Mouse (Mus musculus) midbrain, embryonic 12.5 days (tissue): Measurements from ENCODE around the gene Dlk1. TPM values are rescaled to one million over a fixed set of nuclear protein-coding genes. Genes with fewer than 3 reads are reported as not detected.
A peak's percentile ranks its signal among the peaks of the same experiment; 100 is the strongest.

Experiments
- ATAC-seq: fragments of 200-750 bp; cut with Nextera tagmentation; 2 replicates; pipeline ENCODE4 v1.8.0; 2017; ENCODE audit warnings: low read depth, moderate TSS enrichment, moderate library complexity; ENCODE audit not compliant: low FRiP score
- H3K27ac ChIP-seq: fragments of 300-500 bp; sonication (generic); replicated peaks from 2 replicates; pipeline ENCODE4 v1.5.1; 2016; ENCODE audit warnings: mild to moderate bottlenecking
- H3K27me3 ChIP-seq: fragments of 300-500 bp; sonication (generic); 2 replicates; pipeline ENCODE4 v1.6.1; 2016; ENCODE audit warnings: mild to moderate bottlenecking
- H3K36me3 ChIP-seq: fragments of 300-500 bp; sonication (generic); 2 replicates; pipeline ENCODE4 v1.6.1; 2016
- H3K4me1 ChIP-seq: fragments of 300-500 bp; sonication (generic); 2 replicates; pipeline ENCODE4 v1.6.1; 2016
- H3K4me2 ChIP-seq: fragments of 300-500 bp; sonication (generic); replicated peaks from 2 replicates; pipeline ENCODE4 v1.6.1; 2016; ENCODE audit warnings: mild to moderate bottlenecking, moderate library complexity
- H3K4me3 ChIP-seq: fragments of 300-500 bp; sonication (generic); 2 replicates; pipeline ENCODE4 v1.5.1; 2016; ENCODE audit warnings: mild to moderate bottlenecking
- H3K9ac ChIP-seq: fragments of 300-500 bp; sonication (generic); replicated peaks from 2 replicates; pipeline ENCODE4 v1.6.1; 2016; ENCODE audit warnings: mild to moderate bottlenecking, moderate library complexity
- H3K9me3 ChIP-seq: fragments of 300-500 bp; sonication (generic); 2 replicates; pipeline ENCODE4 v1.6.1; 2016; ENCODE audit warnings: mild to moderate bottlenecking
- WGBS: fragments of 180-500 bp; shearing (Covaris S2); methylation state at CpG from one replicate; pipeline ENCODE4 v1.1.7; 2016; 5-methylcytosine and 5-hydroxymethylcytosine counted together
- polyA plus RNA-seq: library from polyadenylated mRNA; unstranded; fragments of >200 nt; fragmentation: Nextera tagmentation; extraction: Ambion mirVana; gene quantifications from 2 replicates; pipeline ENCODE4 v1.2.1, GENCODE M21; 2016

Gene Dlk1
- polyA plus RNA-seq, result 87.5 and 95.9 TPM in 2 replicates

GRCm38 (mm10) chr12:109452592-109452991, at the start of gene Dlk1:
Gene Dlk1 (plus strand): TSS chr12:109452823.
- H3K4me3 ChIP-seq, result peak within 1 kb of the TSS; percentile 50
- ATAC-seq, result no peak
- H3K9ac ChIP-seq, result peak within 1 kb of the TSS; percentile 59
- H3K4me2 ChIP-seq, result peak within 1 kb of the TSS; percentile 79
- WGBS, result 9% methylated on average over 13 of the region's 13 CpGs
- H3K36me3 ChIP-seq, result no peaks in the 10 kb centered on the region
- H3K27me3 ChIP-seq, result peaks cover 96% of the 10 kb centered on the region
- peaks cover 64% of the 10 kb centered on the region for H3K4me1 ChIP-seq
- no peaks in the 10 kb centered on the region for H3K9me3 ChIP-seq
- peak within 1 kb of the TSS; percentile 50 for H3K27ac ChIP-seq

GRCm38 (mm10) chr12:109402943-109403342, 49.7 kb upstream of the Dlk1 start:
- peaks cover 26% of the 10 kb centered on the region for H3K4me1 ChIP-seq
- WGBS, result 58% methylated on average over 5 of the region's 5 CpGs

GRCm38 (mm10) chr12:109403752-109404151, 48.9 kb upstream of the Dlk1 start:
- Histone ChIP-seq H3K4me2 (no peak overlapping the region), H3K36me3 (no peaks in the 10 kb centered on the region), H3K4me3 (no peak overlapping the region), H3K4me1 (peaks cover 24% of the 10 kb centered on the region), H3K27ac (no peak overlapping the region), H3K9me3 (no peaks in the 10 kb centered on the region), H3K27me3 (peaks cover 17% of the 10 kb centered on the region; the same call in 1 of the 2 replicates), H3K9ac (no peak overlapping the region)
- 80% methylated on average over 9 of the region's 9 CpGs for WGBS
- no peak for ATAC-seq

More at GRCm38 (mm10) chr12:109402943-109403342, 49.7 kb upstream of the Dlk1 start:
- Histone ChIP-seq H3K27me3 (peaks cover 22% of the 10 kb centered on the region), H3K9me3 (no peaks in the 10 kb centered on the region), H3K4me2 (no peak overlapping the region), H3K9ac (no peak overlapping the region), H3K36me3 (no peaks in the 10 kb centered on the region), H3K4me3 (no peak overlapping the region), H3K27ac (no peak overlapping the region)
- ATAC-seq, result no peak

GRCm38 (mm10) chr12:109406018-109406417, 46.6 kb upstream of the Dlk1 start:
- Histone ChIP-seq H3K4me2 (no peak overlapping the region), H3K4me1 (peaks cover 36% of the 10 kb centered on the region), H3K27me3 (peaks cover 5% of the 10 kb centered on the region; the same call in 1 of the 2 replicates), H3K9ac (no peak overlapping the region), H3K36me3 (no peaks in the 10 kb centered on the region), H3K4me3 (no peak overlapping the region), H3K9me3 (no peaks in the 10 kb centered on the region), H3K27ac (no peak overlapping the region)
- ATAC-seq, result no peak
- WGBS, result 52% methylated on average over 3 of the region's 3 CpGs

- 46% methylated on average over 11 of the region's 11 CpGs for WGBS
- H3K27ac ChIP-seq, result peak overlapping the region; percentile 68
- H3K9ac ChIP-seq, result no peak overlapping the region
- H3K4me1 ChIP-seq, result peaks cover 43% of the 10 kb centered on the region
- no peak overlapping the region for H3K4me2 ChIP-seq
- H3K9me3 ChIP-seq, result no peaks in the 10 kb centered on the region
- H3K27me3 ChIP-seq, result no peaks in the 10 kb centered on the region
- H3K4me3 ChIP-seq, result no peak overlapping the region
- no peak for ATAC-seq
- H3K36me3 ChIP-seq, result no peaks in the 10 kb centered on the region
Observed at GRCm38 (mm10) chr12:109410723-109411122, 41.9 kb upstream of the Dlk1 start.

- peak; percentile 45; the same call in 1 of the 2 replicates for ATAC-seq
- Histone ChIP-seq H3K9me3 (no peaks in the 10 kb centered on the region), H3K27ac (peak overlapping the region; percentile 68), H3K27me3 (no peaks in the 10 kb centered on the region), H3K4me1 (peaks cover 43% of the 10 kb centered on the region), H3K9ac (no peak overlapping the region), H3K4me2 (no peak overlapping the region), H3K4me3 (no peak overlapping the region), H3K36me3 (no peaks in the 10 kb centered on the region)
- 59% methylated on average over 9 of the region's 9 CpGs for WGBS
Observed at GRCm38 (mm10) chr12:109411172-109412070, 41.2 kb upstream of the Dlk1 start.

GRCm38 (mm10) chr12:109412071-109412440, 40.6 kb upstream of the Dlk1 start:
- H3K4me2 ChIP-seq, result no peak overlapping the region
- H3K27ac ChIP-seq, result peak overlapping the region; percentile 68
- H3K36me3 ChIP-seq, result no peaks in the 10 kb centered on the region
- no peaks in the 10 kb centered on the region for H3K9me3 ChIP-seq
- 72% methylated on average over 8 of the region's 8 CpGs for WGBS
- no peaks in the 10 kb centered on the region for H3K27me3 ChIP-seq
- peaks cover 43% of the 10 kb centered on the region for H3K4me1 ChIP-seq
- H3K4me3 ChIP-seq, result no peak overlapping the region
- ATAC-seq, result no peak
- no peak overlapping the region for H3K9ac ChIP-seq

- Histone ChIP-seq H3K9ac (no peak overlapping the region), H3K27ac (no peak overlapping the region), H3K4me2 (no peak overlapping the region), H3K4me1 (peaks cover 45% of the 10 kb centered on the region), H3K9me3 (no peaks in the 10 kb centered on the region), H3K4me3 (no peak overlapping the region), H3K36me3 (no peaks in the 10 kb centered on the region), H3K27me3 (no peaks in the 10 kb centered on the region)
- 66% methylated on average over 5 of the region's 5 CpGs for WGBS
- no peak for ATAC-seq
Observed at GRCm38 (mm10) chr12:109412675-109413074, 39.9 kb upstream of the Dlk1 start.

- whole genome bisulfite sequencing, result 89% methylated on average over 4 of the region's 4 CpGs
- H3K27ac ChIP-seq, result no peak overlapping the region
- no peaks in the 10 kb centered on the region for H3K36me3 ChIP-seq
- no peak overlapping the region for H3K4me2 ChIP-seq
- no peaks in the 10 kb centered on the region for H3K27me3 ChIP-seq
- no peak overlapping the region for H3K9ac ChIP-seq
- H3K9me3 ChIP-seq, result no peaks in the 10 kb centered on the region
- H3K4me3 ChIP-seq, result no peak overlapping the region
- ATAC-seq, result no peak
- H3K4me1 ChIP-seq, result peaks cover 52% of the 10 kb centered on the region
Observed at GRCm38 (mm10) chr12:109413321-109413720, 39.3 kb upstream of the Dlk1 start.

- Histone ChIP-seq H3K36me3 (no peaks in the 10 kb centered on the region), H3K9me3 (no peaks in the 10 kb centered on the region), H3K27me3 (peaks cover 9% of the 10 kb centered on the region; the same call in 1 of the 2 replicates), H3K27ac (no peak overlapping the region), H3K9ac (no peak overlapping the region), H3K4me2 (no peak overlapping the region), H3K4me3 (no peak overlapping the region), H3K4me1 (peaks cover 23% of the 10 kb centered on the region)
- no peak for ATAC-seq
- 89% methylated on average over 5 of the region's 5 CpGs for WGBS
Observed at GRCm38 (mm10) chr12:109416681-109417080, 35.9 kb upstream of the Dlk1 start.

- Histone ChIP-seq H3K27me3 (peaks cover 13% of the 10 kb centered on the region), H3K27ac (0 out of 2 replicates have a peak overlapping the region, but pooled peaks have one; percentile 15), H3K9me3 (no peaks in the 10 kb centered on the region), H3K4me3 (no peak overlapping the region), H3K4me2 (no peak overlapping the region), H3K4me1 (peaks cover 19% of the 10 kb centered on the region), H3K9ac (0 out of 2 replicates have a peak overlapping the region, but pooled peaks have one; percentile 24), H3K36me3 (no peaks in the 10 kb centered on the region)
- peak; percentile 77 for ATAC-seq
- 57% methylated on average over 14 of the region's 14 CpGs for WGBS
Observed at GRCm38 (mm10) chr12:109417476-109418201, 35.0 kb upstream of the Dlk1 start.

- Histone ChIP-seq H3K27me3 (peaks cover 22% of the 10 kb centered on the region), H3K4me1 (peaks cover 20% of the 10 kb centered on the region), H3K4me3 (no peak overlapping the region), H3K27ac (no peak overlapping the region), H3K9ac (no peak overlapping the region), H3K36me3 (no peaks in the 10 kb centered on the region), H3K9me3 (no peaks in the 10 kb centered on the region), H3K4me2 (no peak overlapping the region)
- 88% methylated on average over 12 of the region's 12 CpGs for WGBS
- no peak for ATAC-seq
Observed at GRCm38 (mm10) chr12:109420006-109420405, 32.6 kb upstream of the Dlk1 start.
